Mouse (Mus musculus): ENCODE measurements around the gene Apbb1. TPM values are rescaled to one million over a fixed set of nuclear protein-coding genes. Genes with fewer than 3 reads are reported as not detected.

Gene Apbb1
- polyA plus RNA-seq (2015; fragmentation: Nextera tagmentation; extraction: Ambion mirVana): 45.6 and 48.3 TPM in 2 replicates

GRCm38 (mm10) chr7:105581094-105581703, at the start of gene Apbb1:
Gene Apbb1, minus strand, starts transcription at chr7:105581653.
- under 1% methylated on average over 54 of the region's 54 CpGs for WGBS
- Histone ChIP-seq H3K9me3 (no peaks in the 10 kb centered on the region), H3K4me2 (peak within 1 kb of the TSS; percentile 80), H3K4me1 (peaks cover 22% of the 10 kb centered on the region), H3K9ac (peak within 1 kb of the TSS; percentile 89), H3K27ac (replicated peaks) (peak within 1 kb of the TSS; percentile 84), H3K27me3 (replicated peaks) (no peaks in the 10 kb centered on the region), H3K4me3 (peak within 1 kb of the TSS; percentile 83), H3K36me3 (no peaks in the 10 kb centered on the region)
- ATAC-seq (ENCODE audit: extremely low read depth, insufficient number of reproducible peaks, low FRiP score, low TSS enrichment): peak; percentile 88

- no peaks in the 10 kb centered on the region for H3K9me3 ChIP-seq
- H3K4me1 ChIP-seq: peaks cover 53% of the 10 kb centered on the region
- H3K4me3 ChIP-seq: no peak overlapping the region
- peak overlapping the region; percentile 15; the same call in 1 of the 2 replicates for H3K9ac ChIP-seq
- peak overlapping the region; percentile 22; the same call in 1 of the 2 replicates for H3K4me2 ChIP-seq
- WGBS: 14% methylated on average over 3 of the region's 3 CpGs
- no peak for ATAC-seq (ENCODE audit: extremely low read depth, insufficient number of reproducible peaks, low FRiP score, low TSS enrichment)
- H3K27me3 ChIP-seq (replicated peaks): no peaks in the 10 kb centered on the region
- peak overlapping the region; percentile 64 for H3K27ac ChIP-seq (replicated peaks)
- peaks cover 18% of the 10 kb centered on the region for H3K36me3 ChIP-seq
These were observed 47.2 kb upstream of the Apbb1 start for GRCm38 (mm10) chr7:105628633-105629032.

GRCm38 (mm10) chr7:105625397-105625796, 43.9 kb upstream of the Apbb1 start:
- Histone ChIP-seq H3K4me2 (no peak overlapping the region), H3K36me3 (peaks cover 49% of the 10 kb centered on the region), H3K27ac (replicated peaks) (no peak overlapping the region), H3K27me3 (replicated peaks) (no peaks in the 10 kb centered on the region), H3K9ac (no peak overlapping the region), H3K4me1 (peaks cover 41% of the 10 kb centered on the region), H3K9me3 (no peaks in the 10 kb centered on the region), H3K4me3 (no peak overlapping the region)
- WGBS: 66% methylated on average over 6 of the region's 6 CpGs
- no peak for ATAC-seq (ENCODE audit: extremely low read depth, insufficient number of reproducible peaks, low FRiP score, low TSS enrichment)

DNA sequence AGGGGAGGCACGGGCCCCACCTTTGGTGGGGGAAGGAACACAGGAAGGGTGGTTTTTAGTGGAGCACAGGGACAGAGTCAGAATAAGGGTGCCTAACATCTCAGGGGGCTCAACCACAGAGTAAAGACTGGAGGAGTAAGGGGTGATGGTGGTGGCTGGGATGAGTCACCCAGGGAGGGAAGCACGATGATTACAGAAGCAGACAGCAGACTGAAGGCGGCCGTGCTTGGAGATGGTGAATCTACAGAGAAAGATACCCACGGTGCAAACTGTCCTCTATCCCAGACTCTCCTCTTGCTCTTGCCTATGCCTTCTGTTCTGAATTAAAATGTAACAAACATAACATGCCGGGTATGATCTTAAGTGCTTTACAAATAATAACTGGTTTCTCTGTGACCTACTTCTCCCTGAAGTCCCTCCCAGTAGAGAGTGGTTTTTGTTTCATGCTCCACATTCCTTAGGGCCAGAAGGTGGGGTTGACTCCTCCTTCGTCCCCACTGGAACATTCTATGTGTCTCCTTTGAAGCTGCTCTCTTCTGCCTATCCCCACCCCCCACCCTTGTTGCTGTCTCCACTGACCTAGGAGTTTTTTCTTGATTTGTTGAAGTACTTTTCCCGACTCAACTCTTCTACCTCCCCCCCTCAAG, 40.3 kb upstream of the Apbb1 start:
- Histone ChIP-seq H3K9me3 (no peaks in the 10 kb centered on the region), H3K4me1 (peaks cover 34% of the 10 kb centered on the region), H3K27me3 (replicated peaks) (no peaks in the 10 kb centered on the region), H3K4me2 (no peak overlapping the region), H3K4me3 (no peak overlapping the region), H3K27ac (replicated peaks) (no peak overlapping the region), H3K36me3 (peaks cover 85% of the 10 kb centered on the region), H3K9ac (no peak overlapping the region)
- 67% methylated on average over 8 of the region's 8 CpGs for WGBS
- no peak for ATAC-seq (ENCODE audit: extremely low read depth, insufficient number of reproducible peaks, low FRiP score, low TSS enrichment)

- Histone ChIP-seq H3K27ac (replicated peaks) (no peak overlapping the region), H3K36me3 (peaks cover 92% of the 10 kb centered on the region), H3K27me3 (replicated peaks) (no peaks in the 10 kb centered on the region), H3K4me2 (no peak overlapping the region), H3K9me3 (no peaks in the 10 kb centered on the region), H3K4me3 (no peak overlapping the region), H3K4me1 (peaks cover 41% of the 10 kb centered on the region), H3K9ac (no peak overlapping the region)
- ATAC-seq (ENCODE audit: extremely low read depth, insufficient number of reproducible peaks, low FRiP score, low TSS enrichment): no peak
- 67% methylated on average over 4 of the region's 4 CpGs for WGBS
These were observed 39.6 kb upstream of the Apbb1 start for GRCm38 (mm10) chr7:105621053-105621452.

GRCm38 (mm10) chr7:105619701-105620100, 38.2 kb upstream of the Apbb1 start:
- 77% methylated on average over 3 of the region's 3 CpGs for WGBS
- Histone ChIP-seq H3K9me3 (no peaks in the 10 kb centered on the region), H3K4me3 (no peak overlapping the region), H3K27ac (replicated peaks) (no peak overlapping the region), H3K27me3 (replicated peaks) (no peaks in the 10 kb centered on the region), H3K36me3 (peaks cover 98% of the 10 kb centered on the region), H3K9ac (no peak overlapping the region), H3K4me1 (peaks cover 41% of the 10 kb centered on the region), H3K4me2 (no peak overlapping the region)
- ATAC-seq (ENCODE audit: extremely low read depth, insufficient number of reproducible peaks, low FRiP score, low TSS enrichment): no peak

DNA sequence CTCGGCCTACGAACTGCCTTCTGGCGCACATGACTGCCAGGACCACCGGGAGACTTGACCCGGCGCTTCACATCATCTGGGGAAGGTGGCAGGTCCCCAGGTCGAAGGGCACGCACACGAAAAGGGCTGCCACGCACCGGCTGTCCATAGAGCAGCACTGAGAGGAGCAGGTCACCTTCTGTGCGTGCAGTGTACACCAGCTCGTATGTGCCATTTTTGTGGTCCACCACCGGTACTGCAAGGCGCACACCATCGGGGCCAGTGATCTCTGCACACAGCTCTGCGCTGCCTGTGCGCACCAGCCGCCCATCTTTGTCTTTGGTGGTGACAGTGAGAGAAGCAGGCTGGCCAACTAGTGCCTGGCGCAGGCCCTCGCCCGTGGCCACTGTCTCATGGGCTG, 36.4 kb upstream of the Apbb1 start:
- peaks cover 98% of the 10 kb centered on the region for H3K36me3 ChIP-seq
- WGBS: 93% methylated on average over 22 of the region's 22 CpGs

GRCm38 (mm10) chr7:105616561-105616960, 35.1 kb upstream of the Apbb1 start:
- no peak for ATAC-seq (ENCODE audit: extremely low read depth, insufficient number of reproducible peaks, low FRiP score, low TSS enrichment)
- peaks cover 34% of the 10 kb centered on the region for H3K4me1 ChIP-seq
- H3K9me3 ChIP-seq: no peaks in the 10 kb centered on the region
- no peak overlapping the region for H3K27ac ChIP-seq (replicated peaks)
- H3K4me2 ChIP-seq: no peak overlapping the region
- peaks cover 99% of the 10 kb centered on the region for H3K36me3 ChIP-seq
- no peak overlapping the region for H3K4me3 ChIP-seq
- no peaks in the 10 kb centered on the region for H3K27me3 ChIP-seq (replicated peaks)
- H3K9ac ChIP-seq: no peak overlapping the region
- 61% methylated on average over 6 of the region's 6 CpGs for WGBS

More for the DNA sequence above, 36.4 kb upstream of the Apbb1 start:
- H3K27ac ChIP-seq (replicated peaks): no peak overlapping the region
- no peaks in the 10 kb centered on the region for H3K9me3 ChIP-seq
- H3K9ac ChIP-seq: no peak overlapping the region
- H3K4me1 ChIP-seq: peaks cover 41% of the 10 kb centered on the region
- H3K4me2 ChIP-seq: no peak overlapping the region
- no peak for ATAC-seq (ENCODE audit: extremely low read depth, insufficient number of reproducible peaks, low FRiP score, low TSS enrichment)
- H3K27me3 ChIP-seq (replicated peaks): no peaks in the 10 kb centered on the region
- no peak overlapping the region for H3K4me3 ChIP-seq

DNA sequence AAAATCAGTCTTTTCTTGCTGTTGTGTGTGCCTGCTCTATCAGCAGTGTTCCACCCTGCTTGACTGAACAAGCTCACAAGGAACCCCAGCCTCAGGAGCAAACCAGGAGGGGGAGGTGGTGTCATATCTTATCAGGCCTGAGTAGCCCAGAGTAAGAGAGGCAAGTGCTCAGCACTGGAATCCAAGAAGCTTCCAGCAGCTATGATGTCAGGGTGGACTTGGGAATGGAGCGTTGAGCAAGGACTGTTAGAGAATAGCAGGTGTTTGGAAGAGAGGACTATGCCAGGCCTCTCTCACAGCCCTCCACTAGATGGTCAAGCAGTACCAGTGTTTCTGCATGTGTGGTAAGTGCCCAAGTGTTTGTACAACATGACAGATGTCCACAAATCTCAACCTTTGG, 34.3 kb upstream of the Apbb1 start:
- Histone ChIP-seq H3K9ac (no peak overlapping the region), H3K27ac (replicated peaks) (no peak overlapping the region), H3K4me2 (no peak overlapping the region), H3K4me3 (no peak overlapping the region), H3K9me3 (no peaks in the 10 kb centered on the region), H3K4me1 (peaks cover 30% of the 10 kb centered on the region), H3K36me3 (peaks cover 100% of the 10 kb centered on the region), H3K27me3 (replicated peaks) (no peaks in the 10 kb centered on the region)
- no peak for ATAC-seq (ENCODE audit: extremely low read depth, insufficient number of reproducible peaks, low FRiP score, low TSS enrichment)
- WGBS: 36% methylated on average over 1 of the region's 1 CpGs

DNA sequence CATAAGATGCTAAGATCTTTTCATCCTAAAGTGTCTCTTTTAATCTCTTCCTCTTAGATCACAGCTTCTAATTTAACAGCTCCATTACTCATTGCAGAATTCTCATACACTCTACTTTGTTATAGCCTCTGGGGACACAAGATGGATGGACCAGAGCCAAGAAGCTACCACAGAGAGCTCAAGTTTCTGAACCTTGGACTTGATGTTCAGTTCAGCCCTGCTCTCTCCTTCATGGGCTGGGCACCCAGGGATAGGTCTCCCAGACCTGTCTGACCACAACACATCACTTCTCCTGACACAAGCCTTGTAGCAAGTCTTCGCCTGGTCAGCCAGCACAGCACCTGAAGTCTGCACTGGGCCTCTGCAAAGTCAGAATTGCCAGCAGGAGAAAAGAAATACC, 32.9 kb upstream of the Apbb1 start:
- Histone ChIP-seq H3K9me3 (no peaks in the 10 kb centered on the region), H3K4me2 (no peak overlapping the region), H3K9ac (no peak overlapping the region), H3K4me3 (no peak overlapping the region), H3K27me3 (replicated peaks) (no peaks in the 10 kb centered on the region), H3K36me3 (peaks cover 100% of the 10 kb centered on the region), H3K27ac (replicated peaks) (no peak overlapping the region), H3K4me1 (peaks cover 30% of the 10 kb centered on the region)
- 94% methylated on average over 1 of the region's 1 CpGs for WGBS
- ATAC-seq (ENCODE audit: extremely low read depth, insufficient number of reproducible peaks, low FRiP score, low TSS enrichment): no peak

DNA sequence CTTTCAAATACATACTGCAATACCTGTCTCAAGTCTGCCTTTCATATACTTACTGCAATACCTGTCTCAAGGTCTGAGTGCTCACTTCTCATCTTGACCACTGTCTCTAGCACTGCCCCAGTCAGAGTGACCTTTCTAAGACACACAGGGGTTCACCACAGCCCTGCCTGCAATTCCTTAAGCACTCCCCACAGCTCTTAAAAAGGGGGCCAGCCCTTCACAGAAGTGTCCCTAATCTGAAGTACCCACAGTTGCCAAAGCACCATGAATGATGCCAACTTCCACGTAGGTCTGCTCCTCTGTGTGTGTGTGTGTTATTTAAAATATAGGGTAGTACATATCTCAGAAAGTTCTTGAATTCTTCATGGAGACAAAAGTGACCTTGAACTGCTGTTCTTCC, 30.3 kb upstream of the Apbb1 start:
- 88% methylated on average over 1 of the region's 1 CpGs for WGBS
- no peak for ATAC-seq (ENCODE audit: extremely low read depth, insufficient number of reproducible peaks, low FRiP score, low TSS enrichment)
- Histone ChIP-seq H3K4me1 (peaks cover 13% of the 10 kb centered on the region), H3K27ac (replicated peaks) (no peak overlapping the region), H3K4me3 (no peak overlapping the region), H3K36me3 (peaks cover 75% of the 10 kb centered on the region), H3K9me3 (no peaks in the 10 kb centered on the region), H3K27me3 (replicated peaks) (no peaks in the 10 kb centered on the region), H3K4me2 (no peak overlapping the region), H3K9ac (no peak overlapping the region)

- ATAC-seq (ENCODE audit: extremely low read depth, insufficient number of reproducible peaks, low FRiP score, low TSS enrichment): no peak
- H3K4me2 ChIP-seq: no peak overlapping the region
- H3K9me3 ChIP-seq: 0 out of 2 replicates have a peak, but pooled peaks cover 6% of the 10 kb centered on the region
- H3K4me3 ChIP-seq: no peak overlapping the region
- H3K9ac ChIP-seq: no peak overlapping the region
- peaks cover 42% of the 10 kb centered on the region for H3K36me3 ChIP-seq
- H3K4me1 ChIP-seq: no peaks in the 10 kb centered on the region
- H3K27ac ChIP-seq (replicated peaks): no peak overlapping the region
- WGBS: 78% methylated on average over 3 of the region's 3 CpGs
- no peaks in the 10 kb centered on the region for H3K27me3 ChIP-seq (replicated peaks)
These were observed 27.0 kb upstream of the Apbb1 start for GRCm38 (mm10) chr7:105608467-105608866.
